Mouse (Mus musculus): ENCODE results near the gene B430306N03Rik.

DNA sequence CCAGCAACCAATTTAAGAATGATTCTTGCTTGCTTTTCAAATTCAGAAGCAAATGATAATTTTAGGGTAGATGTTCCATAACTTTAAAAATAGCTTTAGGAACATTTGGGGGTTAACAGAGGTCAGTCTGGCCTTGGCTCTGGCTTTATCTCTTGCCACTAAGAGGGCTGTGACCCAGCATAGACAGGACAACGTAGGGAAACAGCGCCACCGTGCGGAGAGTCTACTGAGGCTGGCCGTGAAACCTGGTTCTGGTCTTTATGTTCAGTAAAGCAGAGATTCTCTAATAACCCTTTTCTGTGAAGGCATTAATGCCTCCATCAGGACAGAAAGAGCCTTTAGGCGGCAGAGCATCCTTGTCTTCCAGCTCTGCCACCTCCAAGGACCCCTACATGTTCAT, 20.9 kb downstream of the B430306N03Rik start:
- TF ChIP-seq FOSL1 (IDR thresholded peaks at IDR 0.05; ENCODE audit: insufficient read depth, low read length, poor library complexity, severe bottlenecking) = no peak
- TF ChIP-seq CEBPB (IDR thresholded peaks at IDR 0.05; ENCODE audit: low read depth) = no peak
- no peak for TF ChIP-seq MAX (IDR thresholded peaks at IDR 0.05)
